Mouse (Mus musculus) embryo, embryonic 10 days (tissue): Measurements from ENCODE around the gene Wdr18.

Experiments used
- DNase-seq: peaks from one replicate; pipeline ENCODE4 v3.0.0-alpha.2; 2015; ENCODE audit warnings: low spot score

Wdr18 gene

DNA sequence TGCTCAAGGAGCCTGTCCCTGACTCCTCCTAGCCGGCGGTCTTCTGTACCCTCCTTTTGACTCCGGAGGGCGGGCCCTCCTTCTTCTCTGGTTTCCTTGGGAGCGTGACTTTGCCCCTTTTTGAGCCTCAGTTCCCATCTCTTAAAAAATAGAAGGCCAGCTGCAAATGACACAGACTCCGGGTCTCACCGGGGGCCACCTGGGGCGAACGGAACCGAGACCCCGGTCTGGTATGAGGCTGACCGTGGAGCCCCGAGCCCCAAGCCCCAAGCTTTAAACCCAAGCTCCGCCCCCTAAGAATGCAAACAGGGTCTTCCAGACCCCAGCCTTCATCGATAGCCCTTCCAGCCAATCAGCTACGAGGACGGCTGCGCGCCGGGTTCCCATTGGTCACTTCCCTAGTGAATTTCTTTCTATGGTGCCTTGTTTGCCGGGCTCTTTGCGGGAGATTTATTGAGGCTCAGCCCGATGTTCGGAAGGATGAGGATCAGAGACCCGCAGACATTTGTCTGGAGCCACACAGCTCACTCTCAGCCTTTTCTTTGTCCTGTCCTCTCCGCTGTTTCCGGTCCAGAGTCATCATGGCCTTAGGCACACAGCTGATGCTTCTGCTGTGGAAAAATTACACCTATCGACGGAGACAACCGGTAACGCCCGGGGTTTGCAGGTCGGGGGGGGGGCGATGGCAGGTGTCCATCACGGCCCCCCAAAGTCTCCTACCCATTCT, 37.2 kb downstream of the Wdr18 start:
- peak; percentile 95 for DNase-seq

DNA sequence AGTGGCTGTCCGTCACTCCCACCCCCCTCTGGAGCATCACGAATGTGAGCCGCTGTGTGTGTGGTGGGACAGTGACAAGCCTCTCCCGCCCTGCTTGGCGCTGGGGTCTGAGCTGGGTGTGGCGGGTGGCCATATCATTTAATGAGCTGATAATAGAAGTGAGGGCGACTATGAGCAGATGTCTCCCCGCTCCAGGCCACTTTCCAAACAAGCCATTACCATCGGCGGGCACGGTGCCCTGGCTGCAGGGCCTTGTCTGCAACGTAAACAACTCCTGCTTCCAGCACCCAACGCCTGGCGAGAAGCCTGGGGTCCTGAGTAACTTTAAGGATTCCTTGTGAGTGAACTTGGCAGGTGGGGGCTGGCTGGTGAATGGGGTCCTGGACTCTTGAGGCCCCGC, 37.9 kb downstream of the Wdr18 start:
- DNase-seq: no peak

DNA sequence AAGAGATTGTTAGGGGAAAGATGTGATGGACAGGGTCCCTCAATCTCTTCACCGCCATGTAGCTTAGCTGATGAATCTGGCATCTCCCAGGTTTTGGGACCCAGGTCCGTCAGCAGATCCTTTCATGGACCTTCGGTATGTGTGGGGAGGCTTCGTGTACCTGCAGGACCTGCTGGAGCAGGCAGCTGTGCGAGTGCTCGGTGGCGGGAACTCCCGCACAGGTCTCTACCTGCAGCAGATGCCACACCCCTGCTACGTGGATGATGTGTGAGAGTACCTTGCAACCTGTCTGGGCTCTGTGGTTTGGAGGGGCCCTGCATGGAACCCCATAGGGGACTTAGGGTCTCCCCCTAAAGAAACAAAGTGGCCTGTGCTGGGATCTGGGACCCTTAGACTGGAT, 42.0 kb downstream of the Wdr18 start:
- no peak for DNase-seq

DNA sequence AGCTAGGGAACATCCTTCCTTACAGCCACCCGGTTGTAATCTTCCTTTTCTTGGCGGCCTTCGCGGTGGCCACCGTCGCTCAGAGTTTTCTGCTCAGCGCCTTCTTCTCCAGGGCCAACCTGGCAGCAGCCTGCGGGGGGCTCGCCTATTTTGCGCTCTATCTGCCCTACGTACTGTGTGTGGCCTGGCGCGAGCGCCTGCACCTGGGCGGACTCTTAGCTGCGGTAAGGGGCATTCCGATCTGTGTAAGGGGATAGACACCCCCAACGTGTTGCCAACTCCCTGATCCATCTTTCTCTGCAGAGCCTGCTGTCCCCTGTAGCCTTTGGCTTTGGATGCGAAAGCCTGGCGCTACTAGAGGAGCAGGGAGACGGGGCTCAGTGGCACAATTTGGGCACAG, 42.9 kb downstream of the Wdr18 start:
- no peak for DNase-seq

DNA sequence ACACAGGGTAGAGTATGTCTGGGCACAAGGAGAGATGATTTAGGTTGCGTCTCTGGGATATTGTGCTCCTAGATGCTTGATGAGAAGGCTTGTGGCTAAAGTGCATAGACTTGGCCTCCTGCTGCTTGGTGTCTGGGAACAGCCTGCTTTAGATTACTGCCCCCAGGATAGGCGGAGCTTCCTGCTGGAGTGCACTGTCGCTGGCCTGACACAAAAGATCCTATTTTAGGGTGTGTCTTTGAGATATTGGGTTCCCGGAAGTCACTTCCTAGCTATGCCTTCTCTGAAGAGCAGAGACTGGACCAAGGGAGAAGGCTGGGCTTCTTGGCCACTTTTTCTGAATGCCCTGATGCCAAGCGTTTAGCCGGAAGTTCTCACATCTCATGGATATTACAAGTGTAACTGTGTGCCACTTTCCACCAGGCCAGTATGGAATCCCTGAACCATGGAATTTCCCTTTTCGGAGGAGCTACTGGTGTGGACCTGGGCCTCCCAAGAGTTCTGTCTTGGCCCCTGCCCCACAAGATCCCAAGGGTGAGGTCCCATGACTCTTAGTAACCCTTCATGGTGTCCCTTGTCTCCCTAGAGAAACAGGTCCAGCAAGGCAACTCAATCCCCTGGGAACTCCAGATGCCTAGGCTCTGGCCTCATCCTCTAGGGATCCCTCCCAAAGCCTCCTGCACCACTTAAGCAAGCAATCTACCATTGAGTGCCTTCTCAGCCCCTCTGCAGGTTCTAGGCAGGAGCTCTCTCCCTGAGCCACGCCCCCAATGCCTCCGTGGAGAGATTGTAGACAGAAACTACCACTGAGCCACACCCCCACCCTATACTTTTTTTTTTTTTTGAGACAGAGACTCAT, 43.7 kb downstream of the Wdr18 start:
- DNase-seq: no peak

DNA sequence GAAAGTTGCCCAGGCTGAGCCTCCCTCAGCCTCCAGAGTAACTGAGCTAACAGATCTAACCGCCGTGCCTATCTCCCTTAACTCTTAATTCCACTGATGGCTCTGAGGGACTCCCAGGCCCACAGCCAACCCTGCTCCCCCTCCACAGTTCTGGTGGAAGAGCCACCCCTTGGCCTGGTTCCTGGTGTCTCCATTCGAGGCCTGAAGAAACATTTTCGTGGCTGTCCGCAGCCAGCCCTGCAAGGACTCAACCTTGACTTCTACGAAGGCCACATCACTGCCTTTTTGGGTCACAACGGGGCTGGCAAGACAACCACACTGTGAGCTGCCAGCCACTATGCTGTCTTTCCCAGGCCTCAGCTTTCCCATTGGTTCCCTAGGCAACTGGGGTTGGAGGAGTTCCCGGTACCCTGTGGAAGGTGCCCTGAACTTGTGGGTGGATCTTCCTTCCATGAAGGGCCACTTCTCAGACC, 44.3 kb downstream of the Wdr18 start:
- no peak for DNase-seq

DNA sequence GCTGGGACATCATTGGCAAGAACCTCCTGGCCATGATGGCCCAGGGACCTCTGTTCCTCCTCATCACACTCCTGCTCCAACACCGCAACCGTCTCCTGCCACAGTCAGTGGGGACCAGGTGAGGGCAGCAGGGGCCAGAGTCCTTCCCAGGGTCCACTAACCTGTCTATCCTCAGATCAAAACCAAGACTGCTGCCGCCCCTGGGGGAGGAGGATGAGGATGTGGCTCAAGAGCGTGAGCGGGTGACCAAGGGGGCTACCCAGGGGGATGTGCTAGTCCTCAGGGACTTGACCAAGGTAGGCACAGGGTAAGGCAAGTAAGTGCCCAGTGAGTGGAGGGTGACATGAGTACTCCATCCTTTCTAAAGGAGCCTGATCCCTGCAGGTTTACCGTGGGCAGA, 51.8 kb downstream of the Wdr18 start:
- no peak for DNase-seq

DNA sequence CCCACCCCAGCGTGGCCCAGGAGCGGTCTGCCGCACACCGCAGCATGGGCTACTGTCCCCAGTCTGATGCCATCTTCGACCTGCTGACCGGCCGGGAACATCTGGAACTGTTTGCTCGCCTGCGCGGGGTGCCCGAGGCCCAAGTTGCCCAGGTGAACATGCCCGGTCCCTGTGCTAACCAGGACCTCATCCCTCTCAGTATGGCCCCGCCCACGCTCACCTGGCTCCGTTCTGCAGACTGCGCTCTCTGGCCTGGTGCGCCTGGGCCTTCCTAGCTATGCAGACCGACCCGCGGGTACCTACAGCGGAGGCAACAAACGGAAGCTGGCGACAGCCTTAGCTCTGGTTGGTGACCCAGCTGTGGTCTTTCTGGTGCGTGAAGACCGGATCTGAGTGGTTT, 53.7 kb downstream of the Wdr18 start:
- no peak for DNase-seq

DNA sequence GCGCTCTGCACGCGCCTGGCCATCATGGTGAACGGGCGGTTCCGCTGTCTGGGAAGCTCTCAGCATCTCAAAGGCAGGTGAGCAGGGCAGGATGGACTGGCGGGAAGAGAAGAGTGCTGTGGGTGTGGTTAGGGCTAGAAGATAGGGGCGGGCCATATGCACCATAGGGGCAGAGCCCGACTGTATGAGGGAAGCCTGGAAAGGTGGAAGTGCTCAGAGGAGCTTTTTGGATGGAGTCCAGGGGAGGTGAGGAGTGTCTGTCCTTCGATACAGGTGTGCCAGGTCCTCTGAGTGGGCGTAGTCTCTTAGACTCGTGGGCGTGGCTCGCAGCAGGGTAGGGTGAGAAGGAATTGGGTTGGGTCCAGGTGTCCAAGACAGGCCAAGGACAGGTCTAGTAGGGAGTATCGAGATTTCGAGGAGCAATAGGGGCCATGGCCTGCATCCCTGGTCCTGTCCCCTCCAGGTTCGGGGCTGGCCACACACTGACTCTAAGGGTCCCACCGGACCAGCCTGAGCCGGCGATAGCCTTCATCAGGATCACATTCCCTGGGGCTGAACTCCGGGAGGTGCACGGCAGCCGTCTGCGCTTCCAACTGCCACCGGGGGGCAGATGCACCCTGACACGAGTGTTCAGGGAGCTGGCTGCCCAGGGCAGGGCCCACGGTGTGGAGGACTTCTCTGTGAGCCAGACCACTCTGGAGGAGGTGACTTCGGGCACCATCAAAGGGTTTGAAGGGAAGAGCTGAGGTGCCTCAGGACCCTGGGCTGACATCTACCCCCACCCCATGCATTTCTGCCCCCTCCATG, 54.7 kb downstream of the Wdr18 start:
- no peak for DNase-seq

DNA sequence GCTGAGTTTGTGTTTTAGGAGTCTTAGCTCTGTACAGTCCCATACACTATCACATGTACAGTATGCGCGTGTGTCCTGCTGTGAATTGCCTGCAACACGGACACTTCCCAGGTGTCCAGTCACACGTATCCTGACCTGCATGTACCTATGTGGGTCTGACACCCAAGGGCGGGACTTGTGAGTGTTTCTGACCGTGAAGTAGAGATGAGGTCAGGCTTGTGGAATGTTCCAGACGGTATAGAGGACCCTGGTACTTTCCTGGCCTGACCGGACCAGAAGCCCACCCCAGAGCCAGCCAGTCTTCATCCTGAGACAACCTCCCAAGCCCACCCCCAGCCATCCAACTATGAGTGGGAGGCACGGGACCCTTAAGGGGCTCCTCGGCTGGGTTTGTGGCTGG, 55.6 kb downstream of the Wdr18 start:
- DNase-seq: no peak

DNA sequence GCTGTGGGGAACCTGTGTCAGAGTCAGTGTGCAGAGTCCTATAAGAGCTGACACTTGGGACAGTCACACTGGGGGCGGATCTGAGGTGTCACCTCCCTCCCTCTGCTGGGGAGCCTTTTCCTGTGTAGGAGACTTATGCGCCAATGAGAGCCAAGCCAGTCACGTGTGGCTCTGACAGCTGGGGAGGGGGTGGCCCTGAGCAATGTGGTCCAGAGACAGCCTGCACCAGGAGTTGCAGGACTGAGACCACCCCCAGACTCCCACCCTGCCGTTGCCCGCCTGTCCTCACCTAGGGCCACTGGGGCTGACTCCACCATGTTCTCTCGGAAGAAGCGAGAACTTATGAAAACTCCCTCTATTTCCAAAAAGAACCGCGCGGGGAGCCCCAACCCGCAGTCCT, 56.6 kb downstream of the Wdr18 start, which contains the start of gene Arhgap45:
TSS of gene Arhgap45 (plus strand) at position 143 of the 400 bp plus-strand sequence.
- DNase-seq: no peak

DNA sequence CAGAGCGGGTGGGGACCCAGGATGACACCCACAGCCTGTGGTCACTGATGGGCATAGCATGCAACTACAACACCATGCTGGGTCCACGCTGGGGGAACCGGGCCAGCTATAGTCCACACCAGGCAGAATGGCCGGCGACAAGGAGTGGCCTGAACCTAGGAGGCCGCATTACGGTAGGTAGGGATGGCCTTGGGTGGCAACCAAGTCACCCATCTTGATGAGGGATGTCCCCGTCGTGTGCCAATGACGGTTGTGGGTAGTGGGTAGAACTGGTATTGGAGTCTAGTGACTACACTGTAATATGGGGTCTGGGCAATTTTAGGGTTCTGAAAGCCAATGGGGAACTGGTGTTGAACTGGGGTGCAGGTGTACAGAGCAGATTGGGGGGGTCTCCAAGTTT, 57.0 kb downstream of the Wdr18 start:
- DNase-seq: no peak

DNA sequence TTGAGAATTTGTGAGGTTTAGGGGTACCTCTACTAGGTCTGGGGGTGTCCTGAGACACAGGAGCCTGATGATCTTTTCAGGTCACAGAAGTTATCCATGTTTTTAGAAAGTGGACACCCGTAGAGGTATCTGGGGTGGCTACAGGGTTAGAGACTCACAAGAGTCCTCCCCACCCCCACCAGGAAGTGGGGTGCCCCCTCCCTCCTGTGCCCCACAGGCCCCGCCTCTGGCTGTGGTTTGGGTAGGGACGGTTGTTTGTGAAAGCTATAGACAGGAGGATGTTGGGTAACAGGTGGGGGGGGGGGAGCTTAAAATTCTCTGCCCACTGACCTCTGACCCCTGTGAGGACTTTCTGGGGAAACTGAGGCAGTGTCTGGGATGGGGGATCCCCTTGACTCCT, 57.4 kb downstream of the Wdr18 start:
- DNase-seq: no peak

DNA sequence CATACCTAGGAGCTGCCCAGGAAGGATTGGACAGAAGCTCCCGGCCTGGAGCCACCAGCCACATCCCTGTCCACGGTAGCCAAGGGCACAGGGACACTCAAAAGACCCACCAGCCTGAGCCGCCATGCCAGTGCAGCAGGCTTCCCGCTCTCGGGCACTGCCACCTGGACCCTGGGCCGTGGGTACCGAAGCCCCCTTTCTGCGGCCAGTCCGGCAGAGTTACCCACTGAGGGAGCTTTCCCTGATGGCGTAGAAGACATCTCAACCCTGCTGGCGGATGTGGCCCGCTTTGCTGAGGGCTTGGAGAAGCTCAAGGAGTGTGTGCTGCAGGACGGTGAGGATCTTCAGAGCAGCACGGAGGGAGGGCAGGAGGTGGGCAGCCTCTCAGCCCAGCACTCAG, 57.8 kb downstream of the Wdr18 start:
- no peak for DNase-seq

DNA sequence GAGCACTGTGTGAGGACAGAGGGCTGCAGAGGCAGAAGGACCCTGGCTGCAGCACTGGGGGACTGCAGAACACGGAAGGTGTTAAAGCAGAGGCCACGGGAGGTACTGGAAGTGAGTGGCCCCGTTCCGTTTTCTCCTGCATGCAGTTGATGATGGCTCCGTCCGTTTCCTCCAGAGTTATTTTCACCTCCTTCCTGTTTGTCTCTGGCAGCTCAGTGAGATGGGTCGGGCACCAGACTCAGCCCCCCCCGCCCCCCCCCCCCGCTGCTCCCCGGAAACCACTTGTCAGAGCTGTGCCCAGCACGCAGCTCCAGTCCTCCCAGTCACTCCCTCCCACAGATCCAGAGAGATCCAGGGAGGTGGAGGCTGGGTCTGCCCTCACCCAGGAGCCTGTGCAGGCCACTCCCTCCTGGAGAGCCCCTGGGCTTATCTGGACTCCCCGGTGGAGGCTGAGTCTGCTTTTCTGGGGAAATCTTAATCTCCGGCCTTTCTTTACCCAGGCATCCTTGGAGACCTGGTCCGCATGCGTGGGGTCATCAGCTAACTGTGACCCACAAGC, 58.9 kb downstream of the Wdr18 start:
- no peak for DNase-seq

DNA sequence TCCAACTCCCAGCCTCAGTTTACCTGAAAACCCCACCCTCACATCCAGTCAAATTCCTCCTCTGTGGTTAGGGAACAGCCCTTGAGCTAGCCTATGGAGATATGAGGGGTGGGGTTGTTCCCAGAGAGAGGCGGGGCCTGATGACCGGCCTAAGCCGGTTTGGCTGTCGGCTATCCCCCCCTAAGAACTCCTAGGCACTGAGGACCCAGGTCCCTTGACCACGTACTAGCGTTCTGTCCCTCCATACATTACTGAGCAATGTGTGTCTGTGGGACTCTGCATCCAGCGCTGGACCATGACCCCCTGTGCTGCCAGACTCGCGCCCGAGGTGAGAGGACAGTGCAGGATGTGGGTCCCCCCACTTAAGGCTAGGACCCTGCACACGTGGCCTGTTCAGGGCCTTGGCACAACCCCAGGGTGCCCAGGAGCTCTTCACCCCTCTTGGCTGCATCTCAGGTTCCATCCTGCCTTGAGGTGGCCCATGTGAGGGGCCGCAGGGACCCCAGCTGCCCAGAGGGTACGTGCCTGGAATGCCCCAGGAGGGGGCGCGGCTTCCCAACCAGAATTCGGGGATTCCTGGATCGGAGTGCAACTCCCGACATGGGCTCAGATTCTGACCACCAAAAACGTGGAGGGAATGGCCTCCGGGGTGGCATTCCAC, 59.6 kb downstream of the Wdr18 start:
- peak; percentile 73 for DNase-seq
